ENCODE assay signal across 11 mouse cellular contexts in the genomic region with DNA sequence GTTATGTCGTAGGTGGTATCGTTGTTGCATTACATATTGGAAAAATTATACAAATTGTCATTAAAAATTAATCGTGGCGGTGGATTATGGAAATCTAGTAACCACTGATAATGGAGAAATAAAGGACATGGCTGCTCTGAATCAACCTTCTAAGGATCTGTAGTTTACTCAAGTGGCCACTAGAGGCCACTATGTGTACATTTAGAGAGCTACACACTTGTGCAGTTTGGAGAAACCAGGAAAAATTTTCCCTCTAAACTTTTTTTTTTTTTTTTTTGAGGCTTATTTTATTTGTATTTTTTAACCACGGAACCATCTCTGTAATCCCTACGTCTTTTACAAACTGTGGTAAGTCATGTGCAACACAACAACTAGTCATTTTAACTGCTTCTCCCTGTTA. TPM values are rescaled to one million over a fixed set of nuclear protein-coding genes. Genes with fewer than 3 reads are reported as not detected.
DNase-seq lines count a peak whose midpoint lies in the region; ATAC-seq and TF ChIP-seq lines count a peak whose summit lies in the region.
"Had no signal": no experiment of that assay in that cellular context is flagged by ENCODE, and none has a peak within 500 bp of the region (broad histone marks: within the 10 kb centered on the region; RNA-seq: fewer than 3 reads in every experiment).

No protein-coding gene starts in this region.

- no peak for DNase-seq in gastrocnemius, adult 2 months
- DNase-seq in gastrocnemius, postnatal 10 days = no peak
- peak; percentile 88 for DNase-seq in midbrain, embryonic 11.5 days (ENCODE audit: low spot score, missing footprints)
- peak; percentile 74 for DNase-seq in retina, embryonic 14.5 days (ENCODE audit: low spot score)
- DNase-seq in spleen, postnatal 36 days (ENCODE audit: low spot score in 2 of 2) = no peak
- no peak for DNase-seq in thymus, postnatal 4 days

- peak; percentile 74 for TF ChIP-seq CTCF in gastrocnemius, adult 2 months (IDR thresholded peaks at IDR 0.05)
- TF ChIP-seq CTCF in cortical plate, adult 2 months (IDR thresholded peaks at IDR 0.05; ENCODE audit: extremely low read depth, insufficient read depth, low read length) = 0 out of 2 replicates have a peak, but pooled peaks have one; percentile 9

- H3K9me3 ChIP-seq in midbrain, embryonic 11.5 days (ENCODE audit: control insufficient read depth, low read length) = no peaks in the 10 kb centered on the region
- no peaks in the 10 kb centered on the region; the same call in 1 of the 2 replicates for H3K9me3 ChIP-seq in midbrain, embryonic 13.5 days

- TF ChIP-seq POLR2A in cortical plate, adult 2 months (IDR thresholded peaks at IDR 0.05; ENCODE audit: extremely low read depth, insufficient read depth, low read length) = no peak

- no peak for ATAC-seq in midbrain, embryonic 11.5 days (ENCODE audit: low FRiP score)
- ATAC-seq in midbrain, embryonic 13.5 days = no peak

- intact Hi-C loops in gastrocnemius, adult 2 months (cut with DNase I) = loop anchor here (2.0 to 10.0 kb wide), 2 partner anchors 118 to 240 kb away; a partner anchor contains a TSS

- 17% methylated on average over 6 of the region's 6 CpGs for WGBS in midbrain, embryonic 11.5 days
- WGBS in midbrain, embryonic 13.5 days = 20% methylated on average over 6 of the region's 6 CpGs

- no peaks in the 10 kb centered on the region for H3K27me3 ChIP-seq in midbrain, embryonic 11.5 days (ENCODE audit: control insufficient read depth, insufficient read depth, low read length)
- H3K27me3 ChIP-seq in midbrain, embryonic 13.5 days = no peaks in the 10 kb centered on the region

- H3K36me3 ChIP-seq in midbrain, embryonic 11.5 days (ENCODE audit: control insufficient read depth, insufficient read depth, low read length) = no peaks in the 10 kb centered on the region
- no peaks in the 10 kb centered on the region for H3K36me3 ChIP-seq in midbrain, embryonic 13.5 days

- no peaks in the 10 kb centered on the region for H3K4me1 ChIP-seq in midbrain, embryonic 11.5 days (ENCODE audit: control insufficient read depth, insufficient read depth, low read length)
- H3K4me1 ChIP-seq in midbrain, embryonic 13.5 days (replicated peaks) = no peaks in the 10 kb centered on the region
- H3K4me1 ChIP-seq in cortical plate, adult 2 months (ENCODE audit: control insufficient read depth, insufficient read depth, low read length) = no peaks in the 10 kb centered on the region

- no peak overlapping the region for H3K9ac ChIP-seq in midbrain, embryonic 11.5 days (ENCODE audit: low read length)
- H3K9ac ChIP-seq in midbrain, embryonic 13.5 days (replicated peaks) = no peak overlapping the region

- no peak overlapping the region for H3K27ac ChIP-seq in gastrocnemius, adult 2 months
- H3K27ac ChIP-seq in midbrain, embryonic 11.5 days (ENCODE audit: low read depth, low read length) = no peak overlapping the region
- H3K27ac ChIP-seq in midbrain, embryonic 13.5 days = no peak overlapping the region
- H3K27ac ChIP-seq in cortical plate, adult 2 months (ENCODE audit: insufficient read depth, low read length) = no peak overlapping the region

- no peak overlapping the region for H3K4me3 ChIP-seq in gastrocnemius, adult 2 months
- H3K4me3 ChIP-seq in midbrain, embryonic 11.5 days (ENCODE audit: low read depth, low read length) = no peak overlapping the region
- H3K4me3 ChIP-seq in midbrain, embryonic 13.5 days (replicated peaks) = no peak overlapping the region
- H3K4me3 ChIP-seq in cortical plate, adult 2 months (ENCODE audit: insufficient read depth, low read length) = no peak overlapping the region

- H3K4me2 ChIP-seq in midbrain, embryonic 11.5 days = no peak overlapping the region
- no peak overlapping the region for H3K4me2 ChIP-seq in midbrain, embryonic 13.5 days (replicated peaks)

RNA-seq across cellular contexts. Expression of a gene that starts 15.4 kb away (rescaled TPM):
- 1 to 10 TPM; 1.4 to 2.3 TPM for total RNA-seq in gastrocnemius, adult 2 months (2021)
- total RNA-seq in gastrocnemius, postnatal 10 days (2021) = 1 to 10 TPM; 1.1 to 1.6 TPM
- polyA plus RNA-seq in midbrain, embryonic 11.5 days (2014; fragmentation: Nextera tagmentation; extraction: Ambion mirVana) = 0.04 TPM in 1 of 2 replicates, not detected in the other
- polyA plus RNA-seq in midbrain, embryonic 13.5 days (2015; fragmentation: Nextera tagmentation; extraction: Ambion mirVana) = 0.05 TPM in 1 of 2 replicates, not detected in the other
- polyA plus RNA-seq in cortical plate, adult 2 months (2012; rRNA removed) = 0.89 and 1.1 TPM in 2 replicates

RNA-seq across cellular contexts. Expression of a gene that starts 18.2 kb away (rescaled TPM):
- total RNA-seq in gastrocnemius, adult 2 months (2021) = 1 to 10 TPM; 1.1 to 2.4 TPM
- 1 to 10 TPM; 2.3 to 3.1 TPM for total RNA-seq in gastrocnemius, postnatal 10 days (2021)
- 0.11 and 0.25 TPM in 2 replicates for polyA plus RNA-seq in midbrain, embryonic 11.5 days (2014; fragmentation: Nextera tagmentation; extraction: Ambion mirVana)
- polyA plus RNA-seq in midbrain, embryonic 13.5 days (2015; fragmentation: Nextera tagmentation; extraction: Ambion mirVana) = 0.13 and 0.35 TPM in 2 replicates
- 1.8 and 2.3 TPM in 2 replicates for polyA plus RNA-seq in cortical plate, adult 2 months (2012; rRNA removed)

RNA-seq across cellular contexts. Expression of a gene that starts 25.6 kb away (rescaled TPM):
- not detected for total RNA-seq in gastrocnemius, adult 2 months (2021)
- not detected for total RNA-seq in gastrocnemius, postnatal 10 days (2021)
- not detected in 2 replicates for polyA plus RNA-seq in midbrain, embryonic 11.5 days (2014; fragmentation: Nextera tagmentation; extraction: Ambion mirVana)
- polyA plus RNA-seq in midbrain, embryonic 13.5 days (2015; fragmentation: Nextera tagmentation; extraction: Ambion mirVana) = not detected in 2 replicates
- 0.11 TPM in 1 of 2 replicates, not detected in the other for polyA plus RNA-seq in cortical plate, adult 2 months (2012; rRNA removed)
- total RNA-seq: adrenal gland, postnatal 36 days; layer of hippocampus, postnatal 14 days had no signal
- polyA plus RNA-seq: stomach, embryonic 14.5 days had no signal

RNA-seq across cellular contexts. Expression of a gene that starts 35.1 kb away (rescaled TPM):
- total RNA-seq in gastrocnemius, adult 2 months (2021) = not detected
- total RNA-seq in gastrocnemius, postnatal 10 days (2021) = not detected
- polyA plus RNA-seq in midbrain, embryonic 11.5 days (2014; fragmentation: Nextera tagmentation; extraction: Ambion mirVana) = not detected in 2 replicates
- polyA plus RNA-seq in midbrain, embryonic 13.5 days (2015; fragmentation: Nextera tagmentation; extraction: Ambion mirVana) = 0.08 and 0.10 TPM in 2 replicates
- polyA plus RNA-seq in cortical plate, adult 2 months (2012; rRNA removed) = not detected in 2 replicates
- total RNA-seq: adrenal gland, postnatal 36 days; layer of hippocampus, postnatal 14 days had no signal

RNA-seq across cellular contexts. Expression of a gene that starts 44.6 kb away (rescaled TPM):
- not detected for total RNA-seq in gastrocnemius, adult 2 months (2021)
- total RNA-seq in gastrocnemius, postnatal 10 days (2021) = not detected
- polyA plus RNA-seq in midbrain, embryonic 11.5 days (2014; fragmentation: Nextera tagmentation; extraction: Ambion mirVana) = not detected in 2 replicates
- 0.08 TPM in 1 of 2 replicates, not detected in the other for polyA plus RNA-seq in midbrain, embryonic 13.5 days (2015; fragmentation: Nextera tagmentation; extraction: Ambion mirVana)
- polyA plus RNA-seq in cortical plate, adult 2 months (2012; rRNA removed) = not detected in 2 replicates
- total RNA-seq: adrenal gland, postnatal 36 days; layer of hippocampus, postnatal 14 days had no signal
- polyA plus RNA-seq: stomach, embryonic 14.5 days had no signal

Comparison
In these comparisons a context has a peak if more than half of its experiments do, and no peak if none do; other contexts are left out.
1. DNase-seq: peak in midbrain, embryonic 11.5 days (single experiment) and retina, embryonic 14.5 days (single experiment); none in gastrocnemius, adult 2 months (single experiment), gastrocnemius, postnatal 10 days (single experiment), spleen, postnatal 36 days (0 of 2) and thymus, postnatal 4 days (single experiment).